Mouse (Mus musculus) embryonic fibroblast, embryonic 13.5 days (primary cell): ENCODE data around the gene Jpt1.

ENCODE experiments used
- CTCF ChIP-seq: IDR thresholded peaks from 2 replicates; pipeline ENCODE4 v1.5.1; 2011; ENCODE audit warnings: mild to moderate bottlenecking, control low read depth, low read length, moderate library complexity, borderline replicate concordance; ENCODE audit not compliant: insufficient read depth
- POLR2A ChIP-seq: IDR thresholded peaks from 2 replicates; pipeline ENCODE4 v1.6.1; 2011; ENCODE audit warnings: low read depth, mild to moderate bottlenecking, control low read depth, low read length, moderate library complexity

DNA sequence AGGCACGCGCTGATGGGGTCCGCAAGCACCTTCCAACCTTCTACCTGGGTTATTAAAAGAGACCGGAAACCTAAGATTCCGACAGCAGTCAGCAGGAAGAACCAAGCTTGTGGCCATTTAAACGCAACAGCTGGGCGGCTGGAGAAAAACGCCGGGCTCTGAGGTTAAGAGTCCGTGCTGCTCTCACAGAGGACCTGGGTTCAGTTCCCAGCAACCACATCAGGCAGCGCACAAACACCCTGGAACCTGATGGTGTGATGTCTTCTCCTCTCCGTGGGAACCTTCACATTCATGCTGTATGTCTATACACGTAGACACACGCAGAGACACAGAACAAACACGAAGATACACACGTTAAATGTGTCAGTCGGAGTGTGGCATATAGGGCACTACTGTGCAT lies 41.5 kb upstream of the Jpt1 start:
- TF ChIP-seq POLR2A, result no peak
- TF ChIP-seq CTCF, result no peak
